Mouse (Mus musculus): ENCODE results near the gene Pdap1.
"Not testable (repeated sequence)": the region's sequence is repeated elsewhere in the genome, so short reads cannot be mapped to it uniquely, and the experiment has no call there.

Pdap1 gene

DNA sequence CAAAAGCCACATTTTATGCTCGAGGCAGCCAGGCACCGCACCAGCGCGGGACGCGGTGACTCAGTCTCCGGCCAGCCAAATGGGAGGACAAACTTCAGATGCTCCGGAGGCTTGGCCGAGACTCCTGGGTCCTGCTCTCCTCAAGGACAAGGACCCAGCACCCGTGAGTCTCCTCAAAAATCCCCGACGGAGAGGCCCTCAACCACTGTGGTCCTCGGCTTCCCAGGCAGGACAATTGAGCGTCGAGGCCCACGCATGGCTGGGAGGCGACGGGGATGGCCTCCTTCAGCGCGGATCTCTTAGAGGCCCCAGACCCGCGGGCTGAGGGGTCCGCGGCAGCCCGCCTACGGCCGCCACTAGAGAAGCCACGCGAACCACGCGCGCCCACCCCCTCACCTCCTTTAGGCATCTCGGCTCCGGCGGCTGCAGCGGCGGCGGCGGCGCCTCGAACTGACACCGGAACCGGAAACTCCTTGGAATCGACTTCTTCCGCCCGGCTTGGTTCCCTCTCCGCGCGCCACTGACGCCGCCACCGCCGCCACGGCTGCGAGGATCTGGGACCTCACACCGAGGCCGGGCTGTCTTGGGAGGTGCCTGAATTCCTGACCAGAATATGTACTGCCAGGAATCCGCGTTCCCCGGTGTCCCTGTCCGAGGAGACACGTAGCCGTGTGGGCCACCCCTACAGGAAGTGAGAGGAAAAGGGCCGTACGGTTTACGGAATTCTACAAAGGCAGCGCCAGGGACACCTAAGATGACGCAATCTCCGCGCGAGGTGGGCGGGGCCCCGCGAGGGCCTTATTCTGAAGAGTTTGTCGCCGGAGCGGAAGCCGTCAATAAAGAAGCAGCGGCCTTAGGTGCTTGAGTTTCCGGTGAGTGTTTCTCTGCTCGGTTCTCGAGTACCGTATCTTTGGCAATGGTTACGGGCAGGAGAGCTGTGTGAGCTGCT is at the start of gene Pdap1, which contains the start of gene Bud31:
TSS of gene Pdap1 (minus strand) at position 668 of the 949 bp plus-strand sequence.
TSS of gene Bud31 (plus strand) at position 792 of the 949 bp plus-strand sequence.
- peak; percentile 96 for DNase-seq

DNA sequence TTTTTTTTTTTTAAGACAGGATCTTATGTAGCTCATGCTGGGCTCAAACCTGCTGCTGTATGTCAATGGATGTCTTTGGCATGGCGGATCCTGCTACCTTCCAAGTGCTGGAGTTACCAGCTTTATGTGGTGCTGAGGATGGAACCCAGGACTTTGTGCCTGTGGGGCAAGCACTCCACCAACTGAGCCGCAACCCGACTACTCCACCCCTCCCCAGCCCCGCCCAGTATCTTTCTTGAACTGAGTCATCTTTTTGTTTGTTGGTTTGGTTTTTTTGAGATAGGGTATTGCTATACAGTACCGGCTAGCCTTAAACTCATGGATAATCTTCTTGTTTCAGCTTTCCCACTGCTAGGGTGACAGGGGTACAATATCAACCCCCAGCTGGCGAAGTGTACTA is 49.4 kb upstream of the Pdap1 start:
- DNase-seq: no peak

DNA sequence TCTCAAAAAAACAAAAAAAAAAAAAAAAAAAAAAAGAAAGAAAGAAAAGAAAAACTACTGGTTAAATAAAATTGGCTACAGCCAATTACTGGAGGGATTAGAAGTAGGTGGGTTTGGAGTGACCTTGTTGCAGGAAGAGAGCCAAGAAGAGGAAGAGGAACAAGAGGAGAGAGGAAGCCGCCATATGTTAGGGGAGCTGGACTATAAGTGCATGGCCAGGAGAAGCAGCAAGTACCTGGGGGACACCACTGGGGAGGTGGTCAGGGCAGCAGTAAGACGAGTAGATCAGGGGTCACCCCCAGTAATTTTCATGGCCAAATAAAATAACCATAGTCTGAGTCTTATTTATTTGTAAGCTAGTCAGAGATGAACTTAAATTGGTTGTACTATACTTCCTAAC is 45.2 kb upstream of the Pdap1 start:
- no peak for DNase-seq

DNA sequence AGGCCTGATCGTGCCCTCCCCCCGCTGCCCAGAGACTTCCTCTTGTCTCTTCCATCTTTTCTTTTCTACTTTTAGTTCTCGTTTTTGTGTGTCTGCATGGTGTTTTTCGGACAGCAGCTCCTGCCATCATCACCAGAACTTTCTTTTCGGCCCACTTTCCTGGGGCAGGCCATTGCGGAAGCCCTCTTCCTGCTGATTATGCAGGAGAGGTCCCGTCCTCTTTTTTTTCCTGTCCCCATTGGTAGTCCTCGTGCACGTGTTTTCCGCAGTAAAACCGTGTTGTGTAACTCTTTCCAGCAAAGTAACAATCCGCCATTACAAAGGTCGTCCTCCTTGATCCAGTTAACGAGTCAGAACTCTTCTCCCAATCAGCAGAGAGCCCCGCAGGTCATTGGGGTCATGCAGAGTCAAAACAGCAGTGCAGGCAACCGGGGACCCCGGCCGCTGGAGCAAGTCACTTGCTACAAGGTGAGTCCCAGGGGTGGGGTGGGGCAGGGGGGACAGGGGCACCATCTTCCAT is 38.5 kb upstream of the Pdap1 start:
- no peak for DNase-seq

DNA sequence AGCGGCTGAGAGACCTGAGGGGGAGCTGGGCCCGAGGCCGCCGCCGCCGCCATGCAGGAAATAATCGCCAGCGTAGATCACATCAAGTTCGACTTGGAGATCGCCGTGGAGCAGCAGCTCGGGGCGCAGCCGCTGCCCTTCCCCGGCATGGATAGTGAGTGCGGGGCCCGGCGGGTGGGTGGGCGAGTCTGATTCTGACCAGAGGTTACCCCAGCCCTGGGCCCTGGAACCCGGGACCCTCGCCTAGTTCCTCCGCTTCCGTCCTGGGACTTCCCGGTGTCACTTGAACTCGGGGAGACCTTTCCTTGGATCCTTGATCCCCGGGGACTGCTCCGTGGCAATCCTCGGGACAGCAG is 27.2 kb upstream of the Pdap1 start:
- DNase-seq: no peak

DNA sequence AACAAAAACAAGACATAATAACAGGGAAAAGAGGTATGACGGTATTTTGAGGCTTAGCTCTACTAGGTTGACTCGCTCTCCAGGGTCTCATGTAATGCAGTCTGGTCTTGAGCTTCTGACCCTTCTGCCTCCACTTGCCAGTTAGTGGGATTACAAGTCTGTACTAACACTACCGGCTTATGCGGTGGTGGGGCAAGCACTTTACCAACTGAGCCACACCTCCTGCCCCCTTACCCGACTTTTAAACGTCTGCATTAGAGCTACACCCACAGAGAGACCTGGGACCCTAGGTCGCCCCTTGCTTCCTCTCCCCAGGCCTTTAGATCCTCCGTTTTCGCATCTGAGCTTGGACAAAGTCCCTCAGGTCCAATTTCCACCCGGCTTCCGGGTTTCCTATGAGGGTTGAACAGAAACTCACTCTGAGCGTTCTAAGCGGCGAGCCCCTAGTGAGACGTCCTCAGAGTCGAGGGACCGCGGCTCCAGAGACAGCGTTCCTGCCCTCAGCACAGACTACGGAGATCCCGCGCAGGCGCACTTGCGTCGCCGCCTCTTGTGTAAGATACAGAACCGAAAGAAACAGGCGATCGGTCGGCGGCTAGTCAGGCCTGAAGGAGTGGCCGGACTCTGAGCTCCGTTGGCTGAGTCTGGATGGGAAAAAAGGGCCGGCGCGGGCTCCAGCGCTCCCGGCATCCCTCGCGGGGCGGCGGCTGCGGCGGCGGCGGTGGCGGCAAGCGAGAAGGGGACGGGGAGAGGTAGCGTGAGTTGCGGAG is 26.7 kb upstream of the Pdap1 start, which contains the start of the genes Ptcd1 and Cpsf4:
TSS of gene Ptcd1 (minus strand) at position 573 of the 770 bp plus-strand sequence.
TSS of gene Cpsf4 (plus strand) at position 678 of the 770 bp plus-strand sequence.
- DNase-seq: peak; percentile 99

DNA sequence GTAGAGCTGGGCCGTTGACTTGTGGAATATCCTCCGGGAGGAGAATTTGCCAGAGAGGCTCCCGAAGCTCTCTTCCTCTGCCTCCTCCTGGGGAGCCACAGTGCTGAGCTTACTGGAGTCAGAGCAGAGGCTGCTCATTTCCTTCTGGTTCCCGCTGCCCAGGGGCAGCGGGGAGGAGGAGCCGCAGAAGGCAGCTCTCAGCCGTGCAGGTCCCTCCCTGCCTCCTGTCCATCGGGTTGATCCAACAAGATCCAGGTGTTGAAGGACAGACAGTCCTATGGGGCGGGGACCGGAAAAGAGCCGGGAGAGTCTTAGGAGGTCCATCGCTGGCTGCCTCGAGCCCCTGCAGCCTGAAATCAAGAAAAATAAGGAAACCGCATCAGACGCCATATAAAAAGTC is 25.1 kb upstream of the Pdap1 start:
- DNase-seq: no peak

DNA sequence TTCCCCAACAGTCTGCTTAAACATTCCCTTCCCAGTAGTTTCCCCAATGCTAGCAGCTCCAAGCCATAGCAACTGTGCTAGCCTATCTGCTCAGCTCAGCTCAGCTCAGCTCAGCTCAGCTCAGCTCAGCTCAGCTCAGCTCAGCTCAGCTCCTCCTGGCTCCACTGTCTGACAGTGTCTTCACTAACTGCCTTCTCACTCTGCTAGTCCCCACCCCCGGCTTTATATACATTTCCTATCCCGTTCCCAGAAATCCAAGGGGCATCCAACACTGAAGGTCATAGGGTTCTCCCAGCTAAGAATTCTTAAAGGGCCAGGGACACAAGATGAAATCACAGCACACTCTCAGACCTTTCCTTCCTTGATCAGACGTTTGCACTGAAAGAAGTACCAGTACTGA is 24.7 kb upstream of the Pdap1 start:
- DNase-seq: no peak

DNA sequence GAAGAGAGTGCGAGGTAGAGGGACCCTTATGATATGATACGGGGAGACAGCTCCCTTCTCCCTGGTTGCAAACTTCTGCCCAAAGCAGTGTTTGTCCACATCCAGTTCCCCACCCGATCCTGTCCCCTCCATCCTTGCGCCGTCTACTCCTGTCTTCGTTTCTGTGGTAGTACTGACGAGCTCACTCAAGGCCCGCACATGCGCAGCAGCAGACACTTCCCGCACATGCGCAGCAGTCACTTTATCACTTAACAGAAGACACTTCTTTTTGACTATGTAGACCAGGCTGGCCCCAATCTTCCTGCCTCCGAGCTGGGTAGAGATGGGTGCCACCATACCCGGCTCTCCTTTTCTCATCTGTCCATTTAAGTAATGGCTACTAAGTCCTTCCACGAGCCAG is 21.3 kb upstream of the Pdap1 start:
- DNase-seq: no peak

DNA sequence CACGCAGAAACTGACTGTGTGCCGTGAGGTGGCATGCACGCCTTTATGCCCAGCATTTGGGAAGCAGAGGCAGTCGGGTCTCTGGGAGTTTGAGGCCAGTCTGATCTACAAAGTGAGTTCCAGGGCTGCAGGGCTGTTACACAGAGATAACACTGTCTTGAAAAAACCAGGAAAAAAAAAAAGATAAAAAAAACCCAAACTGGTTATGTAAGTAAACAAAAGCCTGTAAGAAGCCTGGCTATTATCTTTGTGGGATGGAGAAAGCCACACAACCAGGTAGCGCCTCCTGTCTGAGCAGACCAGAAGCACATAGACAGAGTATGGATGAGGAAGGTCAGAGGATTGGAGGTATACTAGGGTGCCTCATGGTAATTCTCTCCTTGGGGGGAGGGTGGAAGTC is 12.7 kb upstream of the Pdap1 start:
- DNase-seq: no peak

DNA sequence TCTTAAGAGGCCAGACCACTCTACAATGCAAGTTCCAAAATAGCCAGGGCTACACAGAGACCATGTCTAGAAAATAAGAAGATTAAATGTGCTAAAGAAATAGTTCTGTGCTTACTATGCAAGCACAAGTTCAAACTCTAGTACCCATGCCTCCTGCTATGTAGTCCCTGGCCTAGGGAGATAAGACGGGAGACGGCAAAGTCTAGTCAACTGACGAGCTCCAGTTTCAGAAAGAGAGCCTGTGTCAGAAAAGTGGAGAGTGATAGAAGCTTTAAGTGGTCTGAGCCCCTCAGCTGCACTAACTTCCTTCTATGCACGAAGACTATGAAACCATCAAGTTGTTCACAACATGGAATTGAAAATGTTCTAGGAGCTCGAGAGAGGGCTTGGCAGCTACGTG is 9.3 kb upstream of the Pdap1 start:
- DNase-seq: no peak

DNA sequence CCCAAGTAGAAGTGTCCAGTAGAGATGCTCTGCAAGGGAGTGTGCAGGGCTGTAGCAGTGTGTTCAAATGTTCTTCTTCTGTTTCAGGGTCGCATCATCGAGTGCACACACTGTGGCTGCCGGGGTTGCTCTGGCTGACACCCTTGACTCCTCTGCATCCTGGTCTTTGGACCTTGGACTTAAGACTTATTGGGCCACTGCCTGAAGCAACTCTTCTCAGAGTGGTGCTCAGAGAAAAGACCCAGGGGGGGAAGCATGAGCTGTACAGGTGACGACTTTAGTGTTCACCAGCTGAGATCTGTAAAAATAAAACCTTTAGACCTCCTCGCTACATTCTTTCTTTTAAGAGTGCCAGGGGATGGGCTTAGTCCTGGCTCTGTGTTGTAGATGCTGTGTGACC is 7.7 kb upstream of the Pdap1 start:
- no peak for DNase-seq

DNA sequence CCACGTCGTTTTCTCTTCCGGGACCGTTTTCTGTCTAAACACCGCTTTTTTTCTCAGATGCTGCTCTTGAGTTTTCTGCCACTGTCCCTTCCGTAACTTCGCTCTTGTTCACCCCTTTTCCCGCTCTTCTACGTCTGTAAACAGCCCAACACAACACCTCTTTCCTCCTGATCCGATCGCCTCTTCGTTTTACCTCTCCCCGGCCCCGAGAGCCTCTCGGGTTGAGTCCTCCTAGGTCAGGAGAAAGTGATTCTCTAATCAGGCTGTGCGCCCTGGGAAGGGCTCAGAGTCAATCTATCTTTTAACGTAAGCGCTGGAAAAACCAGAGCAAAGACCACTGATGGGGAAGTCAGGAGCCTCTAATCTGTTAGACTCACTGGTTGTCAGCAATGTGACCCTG is 573 bp upstream of the Pdap1 start:
- DNase-seq: peak; percentile 30

DNA sequence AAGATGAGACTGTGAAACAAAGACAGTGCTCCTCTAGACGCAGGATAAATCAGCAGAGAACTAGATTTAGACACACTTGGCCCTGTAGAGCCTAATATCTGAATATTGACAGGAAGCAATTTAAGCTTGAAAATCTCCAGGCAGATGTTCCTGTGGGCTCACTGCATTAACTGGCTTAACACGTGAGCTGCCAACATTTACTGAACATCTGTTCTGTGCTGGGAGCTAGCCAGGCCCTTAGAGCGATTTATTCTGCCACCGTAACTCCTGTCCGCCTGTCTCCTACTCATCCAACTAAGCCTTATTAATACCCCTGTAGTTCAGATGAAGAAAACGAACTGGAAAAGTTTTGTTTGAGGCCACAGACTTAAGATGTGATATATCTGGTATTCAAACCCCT is 1.2 kb downstream of the Pdap1 start:
- DNase-seq: no peak

DNA sequence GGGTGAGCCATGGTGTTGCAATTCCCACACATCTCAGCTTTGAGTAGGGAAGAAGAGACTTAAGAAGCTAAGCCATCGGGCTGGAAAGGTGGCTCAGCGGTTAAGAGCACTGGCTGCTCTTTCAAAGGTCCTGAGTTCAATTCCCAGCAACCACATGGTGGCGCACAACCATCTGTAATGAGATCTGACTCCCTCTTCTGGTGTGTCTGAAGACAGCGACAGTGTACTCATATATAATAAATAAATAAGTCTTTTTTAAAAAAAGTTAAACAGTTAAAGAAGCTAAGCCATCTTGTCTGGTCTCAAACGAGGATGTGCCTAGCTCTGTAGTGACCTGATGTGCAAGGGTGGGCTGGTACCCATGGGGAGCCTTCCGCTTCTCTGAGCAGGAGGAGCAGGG is 6.8 kb downstream of the Pdap1 start:
- not testable (repeated sequence) for DNase-seq

DNA sequence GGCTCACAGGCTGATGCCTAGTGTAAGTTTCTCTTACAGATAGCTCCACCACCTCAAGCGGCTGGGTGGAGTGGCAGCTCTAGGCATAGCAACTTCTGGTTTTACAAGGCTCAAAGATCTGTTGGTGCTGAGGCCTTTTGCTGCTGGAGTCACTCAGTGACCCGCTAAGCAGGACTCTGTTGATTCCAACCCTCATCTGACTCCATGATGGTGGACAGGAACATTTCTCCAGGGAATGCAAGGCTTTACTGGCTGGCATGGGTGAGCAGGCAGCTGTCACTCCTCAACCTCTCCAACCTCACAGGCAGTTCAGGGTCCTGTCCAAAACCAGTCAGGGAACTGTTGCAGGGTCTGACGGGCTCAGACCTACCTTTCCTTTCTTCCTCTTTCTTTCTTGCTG is 9.0 kb downstream of the Pdap1 start:
- no peak for DNase-seq

DNA sequence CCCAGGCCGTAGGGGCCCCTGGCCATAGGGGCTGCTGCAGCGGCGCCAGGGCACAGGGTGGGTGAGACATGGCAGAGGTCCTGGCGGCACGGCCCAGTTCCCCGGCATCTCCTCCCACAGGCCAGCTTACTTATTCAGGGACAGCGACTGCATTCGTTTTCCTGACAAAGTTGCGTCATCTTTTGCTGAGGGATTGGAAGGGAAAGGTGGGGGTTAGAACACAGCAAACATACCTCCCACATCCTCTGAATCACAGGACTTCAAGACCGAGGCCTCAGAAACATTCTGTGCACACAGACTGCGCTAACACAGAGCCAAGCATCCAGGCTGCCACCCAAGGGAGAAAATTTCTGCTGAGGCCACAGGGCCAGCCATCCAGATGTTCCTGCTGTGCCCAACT is 9.8 kb downstream of the Pdap1 start:
- no peak for DNase-seq

DNA sequence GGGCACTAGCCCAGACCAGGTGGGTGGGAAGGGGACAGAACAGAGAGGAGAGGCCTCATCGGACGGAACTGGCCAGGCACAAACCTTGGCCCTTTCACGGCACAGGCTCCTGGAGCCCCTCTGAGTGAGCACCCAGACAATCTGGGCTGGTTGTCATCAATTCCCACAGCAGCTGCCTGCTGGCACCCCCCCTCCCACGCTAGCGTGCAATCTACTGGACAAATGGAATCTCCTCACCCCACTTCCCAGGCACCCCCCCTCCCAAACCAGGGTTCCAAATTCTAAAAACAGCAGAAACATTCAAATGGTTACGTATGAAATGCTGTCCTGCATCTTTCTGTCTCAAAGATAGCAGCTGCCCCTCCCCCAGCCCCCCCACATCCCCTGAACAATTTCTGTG is 10.3 kb downstream of the Pdap1 start:
- DNase-seq: not testable (repeated sequence)

DNA sequence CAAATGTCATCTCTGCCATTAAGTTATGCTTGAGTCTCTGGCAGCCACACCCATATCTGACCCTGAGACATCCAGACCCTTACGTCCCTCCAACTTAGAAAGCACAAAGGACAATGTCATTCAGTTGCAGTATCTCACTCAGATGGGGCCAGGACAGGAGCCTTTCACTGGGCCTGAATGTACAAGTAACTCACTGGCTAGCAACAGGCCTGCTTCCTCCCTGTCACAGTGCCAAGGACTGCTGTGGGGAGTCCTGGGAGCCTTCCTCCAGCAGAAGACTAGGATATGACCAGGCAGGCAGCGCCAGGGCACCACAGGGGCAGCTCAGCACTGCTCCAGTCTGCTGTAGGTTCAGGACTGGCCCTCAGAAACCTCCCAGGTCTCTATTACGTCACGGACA is 10.9 kb downstream of the Pdap1 start:
- DNase-seq: no peak

DNA sequence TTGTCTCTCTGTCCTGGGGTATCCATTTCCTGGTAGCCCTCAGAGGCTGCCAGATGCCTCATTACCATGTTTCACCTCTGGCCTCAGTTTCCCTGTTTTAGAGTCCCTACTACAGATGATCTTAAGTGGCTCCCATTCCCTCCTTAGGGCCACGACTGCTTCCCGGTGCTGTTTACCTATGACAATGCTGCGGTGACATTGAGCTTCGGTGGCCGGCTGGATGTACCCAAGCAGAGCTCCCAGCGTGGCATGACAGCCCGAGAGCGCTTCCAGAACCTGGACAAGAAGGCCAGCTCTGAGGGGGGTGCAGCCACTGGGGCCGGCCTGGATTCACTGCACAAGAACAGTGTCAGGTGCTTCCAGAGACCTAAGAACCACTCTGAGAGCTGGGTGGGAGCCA is 13.5 kb downstream of the Pdap1 start:
- DNase-seq: no peak

DNA sequence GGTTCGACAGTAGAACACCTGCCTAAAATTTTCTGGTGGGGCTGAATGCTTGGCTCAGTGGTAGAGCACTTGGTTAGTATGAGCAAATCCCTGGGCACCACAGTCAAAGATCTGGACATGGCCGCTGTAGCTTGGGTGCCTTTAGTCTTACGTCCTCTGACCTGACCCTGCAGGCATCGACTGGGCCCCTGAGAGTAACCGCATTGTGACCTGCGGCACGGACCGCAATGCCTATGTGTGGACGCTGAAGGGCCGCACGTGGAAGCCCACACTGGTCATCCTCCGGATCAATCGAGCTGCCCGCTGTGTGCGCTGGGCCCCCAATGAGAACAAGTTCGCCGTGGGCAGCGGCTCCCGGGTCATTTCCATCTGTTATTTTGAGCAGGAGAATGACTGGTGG is 16.6 kb downstream of the Pdap1 start:
- no peak for DNase-seq

DNA sequence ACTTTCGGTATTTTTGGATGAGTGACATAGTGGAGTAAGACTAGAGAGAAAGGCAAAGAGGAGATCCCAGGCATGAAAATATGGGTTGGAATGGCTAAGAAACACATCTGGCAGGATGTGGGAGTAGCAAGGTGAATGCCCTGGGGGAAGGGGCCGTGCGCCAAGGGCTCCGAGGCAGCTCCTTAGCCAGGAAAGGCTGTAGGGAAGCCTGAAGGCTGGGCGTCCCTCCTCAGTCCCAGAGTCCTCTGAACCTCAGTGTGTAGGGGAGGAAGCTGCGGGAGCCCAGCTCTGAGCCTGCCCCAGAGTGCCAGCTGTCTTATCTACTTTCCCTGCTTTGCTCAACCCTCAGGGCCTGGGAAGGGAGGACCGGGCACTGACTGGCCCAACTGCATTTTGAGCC is 19.1 kb downstream of the Pdap1 start:
- DNase-seq: no peak

DNA sequence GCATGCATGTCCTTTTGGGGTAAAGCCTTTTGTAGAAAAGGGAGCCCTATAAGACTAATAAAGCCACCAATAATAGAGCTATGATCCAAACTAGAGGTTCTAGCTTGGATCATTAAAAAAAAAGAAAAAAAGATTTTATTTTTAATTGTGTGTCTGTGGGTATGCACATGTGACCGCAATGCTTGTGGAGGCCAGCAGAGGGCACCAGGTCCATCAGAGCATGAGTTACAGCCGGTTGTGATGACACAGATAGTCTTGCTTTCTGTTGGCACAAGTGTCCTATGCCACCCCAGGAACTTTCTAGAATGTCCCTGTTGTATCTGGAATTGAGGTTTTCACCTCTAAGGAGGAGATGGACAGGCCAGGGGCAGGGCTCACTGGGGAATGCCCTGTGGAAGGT is 20.7 kb downstream of the Pdap1 start:
- DNase-seq: peak; percentile 39

DNA sequence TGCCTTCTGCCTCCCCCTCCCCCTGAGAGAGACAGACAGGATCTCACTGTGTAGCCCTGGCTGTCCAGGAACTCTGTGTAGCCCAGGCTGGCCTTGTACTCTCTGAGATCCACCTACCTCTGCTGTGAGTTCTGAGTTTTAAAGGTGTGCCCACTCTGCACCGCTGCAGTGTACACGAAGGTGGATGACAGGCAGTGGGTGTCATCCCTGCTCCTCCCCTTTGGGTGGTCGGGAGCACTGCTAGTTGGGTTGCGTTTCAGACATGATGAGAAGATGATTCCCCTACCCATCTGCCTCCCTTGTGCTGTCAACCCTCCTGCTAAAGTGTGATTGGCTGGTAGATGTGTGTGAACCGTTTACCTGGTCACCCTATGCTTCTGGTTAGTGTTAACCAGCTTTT is 21.6 kb downstream of the Pdap1 start:
- no peak for DNase-seq
